Comparison of ENCODE assay signal across 23 mouse cellular contexts in genomic region chr7:136094681-136095360, GRCm38 (mm10).
A peak's percentile ranks its signal among the peaks of the same experiment; 100 is the strongest.
DNase-seq lines count a peak whose midpoint lies in the region; ATAC-seq lines count a peak whose summit lies in the region.
"Had no signal": no experiment of that assay in that cellular context is flagged by ENCODE, and none has a peak within 500 bp of the region (broad histone marks: within the 10 kb centered on the region; RNA-seq: fewer than 3 reads in every experiment).

No protein-coding gene starts in this region.

- no peak overlapping the region for H3K9ac ChIP-seq in hindbrain, embryonic 11.5 days (ENCODE audit: low read depth, low read length)
- no peak overlapping the region for H3K9ac ChIP-seq in neural tube, embryonic 12.5 days
- H3K9ac ChIP-seq: embryonic facial prominence, embryonic 12.5 days; forebrain, embryonic 15.5 days; intestine, embryonic 15.5 days; liver, embryonic 12.5 days; stomach, embryonic 15.5 days had no signal

- no peaks in the 10 kb centered on the region for H3K9me3 ChIP-seq in hindbrain, embryonic 11.5 days (ENCODE audit: control insufficient read depth, low read length)
- H3K9me3 ChIP-seq in hindbrain, embryonic 10.5 days = no peaks in the 10 kb centered on the region
- H3K9me3 ChIP-seq in neural tube, embryonic 12.5 days = no peaks in the 10 kb centered on the region
- no peaks in the 10 kb centered on the region for H3K9me3 ChIP-seq in embryonic facial prominence, embryonic 10.5 days
- H3K9me3 ChIP-seq: embryonic facial prominence, embryonic 12.5 days; forebrain, embryonic 15.5 days; intestine, embryonic 15.5 days; liver, embryonic 12.5 days; stomach, embryonic 15.5 days had no signal

- no peak overlapping the region for H3K4me3 ChIP-seq in hindbrain, embryonic 11.5 days (ENCODE audit: low read depth, low read length)
- no peak overlapping the region for H3K4me3 ChIP-seq in hindbrain, embryonic 10.5 days
- no peak overlapping the region for H3K4me3 ChIP-seq in neural tube, embryonic 12.5 days
- no peak overlapping the region for H3K4me3 ChIP-seq in embryonic facial prominence, embryonic 10.5 days
- H3K4me3 ChIP-seq: embryonic facial prominence, embryonic 12.5 days; erythroblast, embryonic 14.5 days; forebrain, embryonic 15.5 days; heart, adult 2 months; intestine, embryonic 15.5 days; left cerebral cortex, adult 2 months; liver, embryonic 12.5 days; stomach, embryonic 15.5 days had no signal

- H3K27ac ChIP-seq in hindbrain, embryonic 11.5 days (ENCODE audit: low read depth, low read length) = 0 out of 2 replicates have a peak overlapping the region, but pooled peaks have one; percentile 36
- H3K27ac ChIP-seq in hindbrain, embryonic 10.5 days = no peak overlapping the region
- H3K27ac ChIP-seq in neural tube, embryonic 12.5 days = no peak overlapping the region
- 0 out of 2 replicates have a peak overlapping the region, but pooled peaks have one; percentile 30 for H3K27ac ChIP-seq in embryonic facial prominence, embryonic 10.5 days (replicated peaks)
- H3K27ac ChIP-seq: embryonic facial prominence, embryonic 12.5 days; forebrain, embryonic 15.5 days; heart, adult 2 months; intestine, embryonic 15.5 days; left cerebral cortex, adult 2 months; liver, embryonic 12.5 days; stomach, embryonic 15.5 days had no signal

- no peak for DNase-seq in hindbrain, embryonic 11.5 days (ENCODE audit: low spot score)
- no peak for DNase-seq in hindbrain, embryonic 10.5 days (ENCODE audit: low spot score)
- DNase-seq in neural tube, embryonic 10.5 days (ENCODE audit: extremely low spot score, low spot score) = no peak
- no peak for DNase-seq in embryonic facial prominence, embryonic 10.5 days (ENCODE audit: low spot score)
- no peak for DNase-seq in layer of hippocampus, postnatal 14 days (ENCODE audit: low spot score in 2 of 2)
- DNase-seq in kidney, adult 9 months = no peak
- DNase-seq: cerebellum, adult 9-10 months; gastrocnemius, postnatal 14 days; heart, adult 2 months; heart, postnatal 4 days; kidney, postnatal 36 days; left cerebral cortex, postnatal 4 days; lung, adult 2 months; right cerebral cortex, postnatal 25 days; thymus, adult 18-20 months had no signal

- no peaks in the 10 kb centered on the region for H3K36me3 ChIP-seq in hindbrain, embryonic 11.5 days (ENCODE audit: control insufficient read depth, insufficient read depth, low read length)
- no peaks in the 10 kb centered on the region for H3K36me3 ChIP-seq in hindbrain, embryonic 10.5 days
- H3K36me3 ChIP-seq in neural tube, embryonic 12.5 days = no peaks in the 10 kb centered on the region
- H3K36me3 ChIP-seq in embryonic facial prominence, embryonic 10.5 days (replicated peaks) = no peaks in the 10 kb centered on the region
- H3K36me3 ChIP-seq: embryonic facial prominence, embryonic 12.5 days; forebrain, embryonic 15.5 days; intestine, embryonic 15.5 days; liver, embryonic 12.5 days; stomach, embryonic 15.5 days had no signal

- no peaks in the 10 kb centered on the region for H3K27me3 ChIP-seq in hindbrain, embryonic 11.5 days (ENCODE audit: control insufficient read depth, insufficient read depth, low read length)
- no peaks in the 10 kb centered on the region for H3K27me3 ChIP-seq in hindbrain, embryonic 10.5 days (ENCODE audit: insufficient read depth, poor library complexity, severe bottlenecking)
- H3K27me3 ChIP-seq in neural tube, embryonic 12.5 days (replicated peaks) = no peaks in the 10 kb centered on the region
- no peaks in the 10 kb centered on the region for H3K27me3 ChIP-seq in embryonic facial prominence, embryonic 10.5 days (replicated peaks; ENCODE audit: low read depth, poor library complexity, severe bottlenecking)
- H3K27me3 ChIP-seq: embryonic facial prominence, embryonic 12.5 days; intestine, embryonic 15.5 days; liver, embryonic 12.5 days; stomach, embryonic 15.5 days had no signal

- 72% methylated on average over 14 of the region's 14 CpGs for WGBS in hindbrain, embryonic 11.5 days
- 73% methylated on average over 14 of the region's 14 CpGs for WGBS in hindbrain, embryonic 10.5 days
- WGBS in neural tube, embryonic 12.5 days = 54% methylated on average over 14 of the region's 14 CpGs
- WGBS in embryonic facial prominence, embryonic 10.5 days = 52% methylated on average over 14 of the region's 14 CpGs

- no peak overlapping the region for H3K4me2 ChIP-seq in hindbrain, embryonic 11.5 days (replicated peaks; ENCODE audit: low read depth, low read length)
- 0 out of 2 replicates have a peak overlapping the region, but pooled peaks have one; percentile 5 for H3K4me2 ChIP-seq in neural tube, embryonic 12.5 days (replicated peaks)
- H3K4me2 ChIP-seq: embryonic facial prominence, embryonic 12.5 days; forebrain, embryonic 15.5 days; intestine, embryonic 15.5 days; liver, embryonic 12.5 days; stomach, embryonic 15.5 days had no signal

- H3K4me1 ChIP-seq in hindbrain, embryonic 11.5 days (replicated peaks; ENCODE audit: control insufficient read depth, insufficient read depth, low read length) = no peaks in the 10 kb centered on the region
- peaks cover 24% of the 10 kb centered on the region for H3K4me1 ChIP-seq in hindbrain, embryonic 10.5 days (replicated peaks)
- no peaks in the 10 kb centered on the region for H3K4me1 ChIP-seq in neural tube, embryonic 12.5 days
- peaks cover 40% of the 10 kb centered on the region for H3K4me1 ChIP-seq in embryonic facial prominence, embryonic 10.5 days
- H3K4me1 ChIP-seq: intestine, embryonic 15.5 days; liver, embryonic 12.5 days; stomach, embryonic 15.5 days had no signal

- ATAC-seq in hindbrain, embryonic 11.5 days (ENCODE audit: low FRiP score) = no peak
- no peak for ATAC-seq in neural tube, embryonic 12.5 days (ENCODE audit: low FRiP score, low read depth)
- ATAC-seq: forebrain, embryonic 15.5 days; intestine, embryonic 15.5 days; liver, embryonic 12.5 days had no signal

Comparison
In these comparisons a context has a peak if more than half of its experiments do, and no peak if none do; other contexts are left out.
1. H3K27ac ChIP-seq: peak in hindbrain, embryonic 11.5 days (single experiment) and embryonic facial prominence, embryonic 10.5 days (single experiment); none in hindbrain, embryonic 10.5 days (single experiment) and neural tube, embryonic 12.5 days (single experiment).